Comparison of ENCODE assay signal across 8 mouse cellular contexts in the genomic region with DNA sequence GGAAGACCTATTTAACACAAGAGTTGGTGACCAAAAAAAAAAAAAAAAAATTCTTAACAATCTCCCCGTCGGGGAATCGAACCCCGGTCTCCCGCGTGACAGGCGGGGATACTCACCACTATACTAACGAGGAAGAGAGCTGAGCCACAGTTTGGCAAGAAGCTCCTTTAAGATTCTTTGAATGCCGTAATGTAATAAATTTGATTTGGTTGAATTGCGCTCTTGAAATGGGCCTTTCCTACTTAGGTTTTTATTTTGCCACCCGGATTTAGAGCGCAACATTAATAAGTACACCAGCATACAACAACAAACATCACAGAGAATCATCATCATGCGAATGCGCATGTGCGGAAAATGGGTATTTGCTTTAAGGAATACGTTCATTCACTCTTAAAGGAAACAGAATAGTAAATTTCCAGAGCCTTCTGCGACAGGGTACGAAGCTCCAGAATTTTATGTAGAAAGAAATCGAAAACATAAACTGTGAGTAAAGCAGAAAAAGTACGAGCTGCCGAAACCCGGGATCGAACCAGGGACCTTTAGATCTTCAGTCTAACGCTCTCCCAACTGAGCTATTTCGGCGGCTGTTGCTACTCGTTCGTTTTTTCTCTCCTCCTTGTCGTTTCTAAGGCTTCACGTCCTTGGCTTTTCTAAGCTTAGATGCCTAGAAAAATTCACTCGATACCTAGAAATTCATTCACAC. TPM values are rescaled to one million over a fixed set of nuclear protein-coding genes. Genes with fewer than 3 reads are reported as not detected.
DNase-seq lines count a peak whose midpoint lies in the region; ATAC-seq and TF ChIP-seq lines count a peak whose summit lies in the region.

No protein-coding gene starts in this region.

- peaks cover 0 to 20% of the 10 kb centered on the region in 2 experiments; a peak in 1 of 4 replicates for H3K4me1 ChIP-seq in ES-E14 (ENCODE audit: control insufficient read depth in 2 of 2, insufficient read depth in 2 of 2, low read length in 2 of 2, poor library complexity in 1 of 2)
- peaks cover 10% of the 10 kb centered on the region; the same call in 1 of the 2 replicates for H3K4me1 ChIP-seq in forebrain, postnatal 0 days (ENCODE audit: insufficient read depth)
- H3K4me1 ChIP-seq in lung, embryonic 14.5 days (ENCODE audit: insufficient read depth): 0 out of 2 replicates have a peak, but pooled peaks cover 2% of the 10 kb centered on the region
- peaks cover 20% of the 10 kb centered on the region for H3K4me1 ChIP-seq in olfactory bulb, adult 2 months (ENCODE audit: control insufficient read depth, insufficient read depth, low read length)
- peaks cover 22% of the 10 kb centered on the region for H3K4me1 ChIP-seq in thymus, adult 2 months (replicated peaks; ENCODE audit: control insufficient read depth, insufficient read depth, low read length)

- no peaks in the 10 kb centered on the region for H3K36me3 ChIP-seq in ES-E14 (ENCODE audit: control insufficient read depth, insufficient read depth, low read length, poor library complexity, severe bottlenecking)
- H3K36me3 ChIP-seq in forebrain, postnatal 0 days (ENCODE audit: insufficient read depth): no peaks in the 10 kb centered on the region
- H3K36me3 ChIP-seq in lung, embryonic 14.5 days (ENCODE audit: insufficient read depth): no peaks in the 10 kb centered on the region
- H3K36me3 ChIP-seq in thymus, adult 2 months (ENCODE audit: control insufficient read depth, insufficient read depth, low read length): no peaks in the 10 kb centered on the region

- H3K4me2 ChIP-seq in forebrain, postnatal 0 days (ENCODE audit: low read depth): peak overlapping the region; percentile 83
- peak overlapping the region; percentile 90 for H3K4me2 ChIP-seq in lung, embryonic 14.5 days

- TF ChIP-seq CTCF in forebrain, postnatal 0 days (IDR thresholded peaks at IDR 0.05; ENCODE audit: low read depth): no peak
- no peak for TF ChIP-seq CTCF in layer of hippocampus, adult 2 months (conservative IDR thresholded peaks at IDR 0.05)
- no peak for TF ChIP-seq CTCF in lung, embryonic 14.5 days (IDR thresholded peaks at IDR 0.05; ENCODE audit: low read depth)
- TF ChIP-seq CTCF in olfactory bulb, adult 2 months (IDR thresholded peaks at IDR 0.05; ENCODE audit: insufficient read depth, low read depth, low read length): no peak
- no peak for TF ChIP-seq CTCF in thymus, adult 2 months (IDR thresholded peaks at IDR 0.05; ENCODE audit: borderline replicate concordance, control insufficient read depth, extremely low read depth, insufficient read depth, low read length, poor library complexity)

- DNase-seq in ES-E14 (ENCODE audit: low read depth, low spot score): peak; percentile 84
- peak; percentile 72 to 89 for DNase-seq in cerebellum, adult 18-20 months
- DNase-seq in forebrain, postnatal 0 days: peak; percentile 98
- peak; percentile 92 for DNase-seq in heart, postnatal 4 days
- DNase-seq in layer of hippocampus, adult 2 months (ENCODE audit: low spot score in 2 of 2): peak; percentile 85 to 90
- peak; percentile 97 for DNase-seq in lung, embryonic 14.5 days
- peak; percentile 80 for DNase-seq in thymus, adult 2 months

- no peaks in the 10 kb centered on the region for H3K9me3 ChIP-seq in ES-E14 (ENCODE audit: control insufficient read depth, insufficient read depth, low read depth, low read length)
- no peaks in the 10 kb centered on the region for H3K9me3 ChIP-seq in forebrain, postnatal 0 days (ENCODE audit: low read length)
- H3K9me3 ChIP-seq in lung, embryonic 14.5 days (ENCODE audit: low read depth, low read length): no peaks in the 10 kb centered on the region

- ATAC-seq in forebrain, postnatal 0 days: peak; percentile 79
- ATAC-seq in lung, embryonic 14.5 days (ENCODE audit: insufficient read depth): peak; percentile 62

- peak overlapping the region; percentile 70 for H3K9ac ChIP-seq in ES-E14 (ENCODE audit: insufficient read depth, low read depth, low read length, poor library complexity, severe bottlenecking)
- H3K9ac ChIP-seq in forebrain, postnatal 0 days: peak overlapping the region; percentile 77
- peak overlapping the region; percentile 66 for H3K9ac ChIP-seq in lung, embryonic 14.5 days

- WGBS in forebrain, postnatal 0 days: 2% methylated on average over 31 of the region's 31 CpGs
- under 1% methylated on average over 31 of the region's 31 CpGs for WGBS in lung, embryonic 14.5 days
- under 1% methylated on average over 31 of the region's 31 CpGs for WGBS in olfactory bulb, adult 2 months
- WGBS in thymus, adult 2 months: under 1% methylated on average over 31 of the region's 31 CpGs

- no peaks in the 10 kb centered on the region for H3K27me3 ChIP-seq in forebrain, postnatal 0 days (ENCODE audit: insufficient read depth, low read length)
- H3K27me3 ChIP-seq in lung, embryonic 14.5 days (ENCODE audit: insufficient read depth, low read length): no peaks in the 10 kb centered on the region
- no peaks in the 10 kb centered on the region for H3K27me3 ChIP-seq in thymus, adult 2 months (ENCODE audit: control insufficient read depth, insufficient read depth, low read length)

- H3K4me3 ChIP-seq in ES-E14 (ENCODE audit: insufficient read depth in 1 of 2, low read depth in 1 of 2, low read length in 2 of 2, poor library complexity in 1 of 2, severe bottlenecking in 1 of 2): peak overlapping the region; percentile 73 to 83
- H3K4me3 ChIP-seq in forebrain, postnatal 0 days (ENCODE audit: low read depth, low read length): peak overlapping the region; percentile 46
- peak overlapping the region; percentile 86 for H3K4me3 ChIP-seq in layer of hippocampus, adult 2 months
- H3K4me3 ChIP-seq in lung, embryonic 14.5 days (ENCODE audit: low read depth, low read length): peak overlapping the region; percentile 49
- peak overlapping the region; percentile 64 for H3K4me3 ChIP-seq in olfactory bulb, adult 2 months (ENCODE audit: insufficient read depth, low read depth, low read length)
- peak overlapping the region; percentile 61 for H3K4me3 ChIP-seq in thymus, adult 2 months (ENCODE audit: control insufficient read depth, insufficient read depth, low read length)

- no peak for TF ChIP-seq POLR2A in olfactory bulb, adult 2 months (IDR thresholded peaks at IDR 0.05; ENCODE audit: insufficient read depth, low read depth, low read length)
- TF ChIP-seq POLR2A in thymus, adult 2 months (IDR thresholded peaks at IDR 0.05; ENCODE audit: control insufficient read depth, extremely low read depth, insufficient read depth, low read length, poor library complexity): no peak

- in situ Hi-C loops in ES-E14 (cut with MboI; ENCODE audit: low sequenced_read_pairs in 2 of 2, unreplicated experiment in 2 of 2): no loop called here

- peak overlapping the region; percentile 16; the same call in 1 of the 2 replicates for H3K27ac ChIP-seq in ES-E14 (ENCODE audit: insufficient read depth, low read depth, low read length, poor library complexity, severe bottlenecking)
- H3K27ac ChIP-seq in forebrain, postnatal 0 days (ENCODE audit: low read depth, low read length): peak overlapping the region; percentile 92
- H3K27ac ChIP-seq in layer of hippocampus, adult 2 months: peak overlapping the region; percentile 94
- H3K27ac ChIP-seq in lung, embryonic 14.5 days (ENCODE audit: low read depth): peak overlapping the region; percentile 83
- peak overlapping the region; percentile 99 for H3K27ac ChIP-seq in olfactory bulb, adult 2 months (ENCODE audit: insufficient read depth, low read depth, low read length)
- peak overlapping the region; percentile 83 for H3K27ac ChIP-seq in thymus, adult 2 months (ENCODE audit: control insufficient read depth, insufficient read depth, low read length)

RNA-seq across cellular contexts. Expression of a gene that starts 15.7 kb away (rescaled TPM):
- 1,120 and 1,195 TPM in 2 replicates for total RNA-seq in ES-E14 (2012; rRNA removed)
- total RNA-seq in forebrain, postnatal 0 days (2014; rRNA removed): 817 and 912 TPM in 2 replicates
- 858 and 1,225 TPM in 2 replicates for polyA plus RNA-seq in forebrain, postnatal 0 days (2015; fragmentation: Nextera tagmentation; extraction: Ambion mirVana)
- total RNA-seq in heart, postnatal 4 days (2021): 100 to 1,000 TPM; 781 to 834 TPM
- 100 to 1,000 TPM; 713 to 818 TPM for total RNA-seq in layer of hippocampus, adult 2 months (2021)
- polyA plus RNA-seq in lung, embryonic 14.5 days (2014; fragmentation: Nextera tagmentation; extraction: Ambion mirVana): 1,057 and 1,103 TPM in 2 replicates
- 238 and 763 TPM in 2 replicates for polyA plus RNA-seq in olfactory bulb, adult 2 months (2012; ENCODE audit: insufficient read depth, insufficient read length, low replicate concordance, missing spikeins)
- 585 and 598 TPM in 2 replicates for polyA plus RNA-seq in thymus, adult 2 months (2012; rRNA removed)

RNA-seq across cellular contexts. Expression of a gene that starts 16.6 kb away (rescaled TPM):
- 0.98 and 1.6 TPM in 2 replicates for total RNA-seq in ES-E14 (2012; rRNA removed)
- total RNA-seq in forebrain, postnatal 0 days (2014; rRNA removed): 1.00 TPM in 1 of 2 replicates, not detected in the other
- 0.25 and 0.34 TPM in 2 replicates for polyA plus RNA-seq in forebrain, postnatal 0 days (2015; fragmentation: Nextera tagmentation; extraction: Ambion mirVana)
- under 1 TPM; 0.21 to 0.29 TPM for total RNA-seq in heart, postnatal 4 days (2021)
- not detected for total RNA-seq in layer of hippocampus, adult 2 months (2021)
- 0.45 and 0.46 TPM in 2 replicates for polyA plus RNA-seq in lung, embryonic 14.5 days (2014; fragmentation: Nextera tagmentation; extraction: Ambion mirVana)
- not detected in 2 replicates for polyA plus RNA-seq in olfactory bulb, adult 2 months (2012; ENCODE audit: insufficient read depth, insufficient read length, low replicate concordance, missing spikeins)
- polyA plus RNA-seq in thymus, adult 2 months (2012; rRNA removed): 0.18 TPM in 1 of 2 replicates, not detected in the other

RNA-seq across cellular contexts. Expression of a gene that starts 28.2 kb away (rescaled TPM):
- total RNA-seq in ES-E14 (2012; rRNA removed): 24.7 and 26.3 TPM in 2 replicates
- 22.5 and 27.1 TPM in 2 replicates for total RNA-seq in forebrain, postnatal 0 days (2014; rRNA removed)
- 6.5 and 11.0 TPM in 2 replicates for polyA plus RNA-seq in forebrain, postnatal 0 days (2015; fragmentation: Nextera tagmentation; extraction: Ambion mirVana)
- total RNA-seq in heart, postnatal 4 days (2021): 10 to 100 TPM; 13.6 to 14.6 TPM
- 10 to 100 TPM; 15.2 to 15.6 TPM for total RNA-seq in layer of hippocampus, adult 2 months (2021)
- polyA plus RNA-seq in lung, embryonic 14.5 days (2014; fragmentation: Nextera tagmentation; extraction: Ambion mirVana): 11.9 and 13.3 TPM in 2 replicates
- polyA plus RNA-seq in olfactory bulb, adult 2 months (2012; ENCODE audit: insufficient read depth, insufficient read length, low replicate concordance, missing spikeins): not detected in 2 replicates
- polyA plus RNA-seq in thymus, adult 2 months (2012; rRNA removed): 31.7 and 32.4 TPM in 2 replicates

RNA-seq across cellular contexts. Expression of a gene that starts 35.7 kb away (rescaled TPM):
- total RNA-seq in ES-E14 (2012; rRNA removed): 52.7 and 80.5 TPM in 2 replicates
- 78.3 and 83.3 TPM in 2 replicates for total RNA-seq in forebrain, postnatal 0 days (2014; rRNA removed)
- polyA plus RNA-seq in forebrain, postnatal 0 days (2015; fragmentation: Nextera tagmentation; extraction: Ambion mirVana): 45.7 and 48.4 TPM in 2 replicates
- 10 to 100 TPM; 55.8 to 56.3 TPM for total RNA-seq in heart, postnatal 4 days (2021)
- total RNA-seq in layer of hippocampus, adult 2 months (2021): 100 to 1,000 TPM in 1 of 2 experiments, 10 to 100 TPM in 1; 93.2 to 107 TPM
- polyA plus RNA-seq in lung, embryonic 14.5 days (2014; fragmentation: Nextera tagmentation; extraction: Ambion mirVana): 37.6 and 37.9 TPM in 2 replicates
- polyA plus RNA-seq in olfactory bulb, adult 2 months (2012; ENCODE audit: insufficient read depth, insufficient read length, low replicate concordance, missing spikeins): 46.8 TPM in 1 of 2 replicates, not detected in the other
- polyA plus RNA-seq in thymus, adult 2 months (2012; rRNA removed): 22.7 and 26.4 TPM in 2 replicates

Comparison
In these comparisons a context has a peak if more than half of its experiments do, and no peak if none do; other contexts are left out.
1. Peak in every context shown above with its lines: DNase-seq, ATAC-seq, H3K4me3 ChIP-seq and H3K27ac ChIP-seq.
2. H3K27ac ChIP-seq: peak in every context shown above with its lines; median percentile 99 in olfactory bulb, adult 2 months; 94 in layer of hippocampus, adult 2 months; 92 in forebrain, postnatal 0 days; 83 in lung, embryonic 14.5 days; 83 in thymus, adult 2 months; 16 in ES-E14.